Mouse (Mus musculus) stomach, postnatal 0 days (tissue): ENCODE measurements around the gene Ring1.

Experiments
- CTCF ChIP-seq: IDR thresholded peaks from 2 replicates; pipeline ENCODE4 v1.5.1; 2016; ENCODE audit warnings: antibody characterized with exemption, low read depth, mild to moderate bottlenecking, moderate library complexity
- EP300 ChIP-seq: optimal IDR thresholded peaks from 2 replicates; pipeline ENCODE3; 2016; ENCODE audit warnings: antibody characterized with exemption

DNA sequence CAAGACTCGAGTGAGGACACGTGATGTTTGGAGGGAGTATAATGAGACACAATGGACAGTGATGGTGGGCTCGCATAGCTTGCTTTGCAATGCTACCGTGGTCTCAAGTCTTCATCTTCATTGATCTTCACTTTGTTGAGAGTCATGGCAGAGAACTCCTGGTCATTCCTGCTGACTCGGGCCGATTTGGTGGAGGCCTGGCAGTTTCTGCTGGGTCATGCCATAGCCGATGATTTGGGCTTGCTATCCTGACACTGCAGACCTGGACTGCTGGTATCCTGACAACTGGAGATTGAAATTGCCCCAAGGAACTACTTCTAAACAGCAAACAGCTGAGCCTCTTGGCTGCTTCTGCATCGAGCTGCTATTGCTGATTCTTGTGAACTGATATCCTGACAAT is 29.5 kb downstream of the Ring1 start:
- TF ChIP-seq CTCF (no peak), EP300 (no peak)
